Mouse (Mus musculus): ENCODE measurements around the gene Opn3. TPM values are rescaled to one million over a fixed set of nuclear protein-coding genes. Genes with fewer than 3 reads are reported as not detected.

Gene Opn3
- polyA plus RNA-seq, 1 experiment from 2014 or later = 9.3 TPM

GRCm38 (mm10) chr1:175668666-175669405 lies 23.7 kb downstream of the Opn3 start:
- Histone ChIP-seq H3K4me2 (replicated peaks; ENCODE audit: low read depth, low read length) (no peak overlapping the region), H3K36me3 (ENCODE audit: insufficient read depth, low read length) (no peaks in the 10 kb centered on the region), H3K9ac (replicated peaks; ENCODE audit: low read length) (no peak overlapping the region), H3K27me3 (ENCODE audit: insufficient read depth, low read length) (no peaks in the 10 kb centered on the region), H3K27ac (ENCODE audit: low read length) (no peak overlapping the region), H3K4me3 (ENCODE audit: low read length) (no peak overlapping the region), H3K4me1 (ENCODE audit: insufficient read depth, low read length) (no peaks in the 10 kb centered on the region), H3K9me3 (ENCODE audit: low read length) (no peaks in the 10 kb centered on the region)
- peak; percentile 59 for ATAC-seq (ENCODE audit: low FRiP score, low TSS enrichment)
- 73% methylated on average over 5 of the region's 5 CpGs for WGBS

DNA sequence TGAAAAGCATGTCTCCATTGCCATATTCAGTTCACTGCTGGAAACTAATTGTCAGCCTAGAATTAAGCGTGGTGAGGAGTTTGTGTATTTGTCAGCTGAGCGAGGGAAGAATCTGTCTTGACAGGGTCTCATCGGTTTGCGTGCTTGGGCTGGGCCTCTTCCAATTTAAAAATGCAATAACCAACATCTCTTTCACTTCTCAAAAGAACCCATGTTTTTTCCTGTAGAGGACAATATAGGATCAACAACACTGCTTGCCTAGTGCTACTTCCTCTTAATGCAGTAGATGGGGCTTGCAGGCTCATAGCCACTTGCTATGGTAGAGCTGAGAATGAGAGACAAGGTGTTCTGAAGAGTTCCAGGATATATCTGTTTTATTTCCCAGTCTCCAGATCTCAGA lies 32.7 kb downstream of the Opn3 start:
- H3K4me1 ChIP-seq (ENCODE audit: insufficient read depth, low read length) = no peaks in the 10 kb centered on the region
- H3K27ac ChIP-seq (ENCODE audit: low read length) = no peak overlapping the region
- H3K9ac ChIP-seq (replicated peaks; ENCODE audit: low read length) = no peak overlapping the region
- 98% methylated on average over 4 of the region's 4 CpGs for WGBS
- no peaks in the 10 kb centered on the region for H3K9me3 ChIP-seq (ENCODE audit: low read length)
- H3K27me3 ChIP-seq (ENCODE audit: insufficient read depth, low read length) = no peaks in the 10 kb centered on the region
- H3K4me2 ChIP-seq (replicated peaks; ENCODE audit: low read depth, low read length) = no peak overlapping the region
- no peaks in the 10 kb centered on the region for H3K36me3 ChIP-seq (ENCODE audit: insufficient read depth, low read length)
- ATAC-seq (ENCODE audit: low FRiP score, low TSS enrichment) = no peak
- no peak overlapping the region for H3K4me3 ChIP-seq (ENCODE audit: low read length)

- no peak for ATAC-seq (ENCODE audit: low FRiP score, low TSS enrichment)
- Histone ChIP-seq H3K27ac (ENCODE audit: low read length) (no peak overlapping the region), H3K4me3 (ENCODE audit: low read length) (no peak overlapping the region), H3K4me2 (replicated peaks; ENCODE audit: low read depth, low read length) (no peak overlapping the region), H3K27me3 (ENCODE audit: insufficient read depth, low read length) (no peaks in the 10 kb centered on the region), H3K36me3 (ENCODE audit: insufficient read depth, low read length) (no peaks in the 10 kb centered on the region), H3K9me3 (ENCODE audit: low read length) (no peaks in the 10 kb centered on the region), H3K9ac (replicated peaks; ENCODE audit: low read length) (no peak overlapping the region), H3K4me1 (ENCODE audit: insufficient read depth, low read length) (no peaks in the 10 kb centered on the region)
- 85% methylated on average over 4 of the region's 4 CpGs for WGBS
Measured at GRCm38 (mm10) chr1:175648615-175649014, 44.0 kb downstream of the Opn3 start.

DNA sequence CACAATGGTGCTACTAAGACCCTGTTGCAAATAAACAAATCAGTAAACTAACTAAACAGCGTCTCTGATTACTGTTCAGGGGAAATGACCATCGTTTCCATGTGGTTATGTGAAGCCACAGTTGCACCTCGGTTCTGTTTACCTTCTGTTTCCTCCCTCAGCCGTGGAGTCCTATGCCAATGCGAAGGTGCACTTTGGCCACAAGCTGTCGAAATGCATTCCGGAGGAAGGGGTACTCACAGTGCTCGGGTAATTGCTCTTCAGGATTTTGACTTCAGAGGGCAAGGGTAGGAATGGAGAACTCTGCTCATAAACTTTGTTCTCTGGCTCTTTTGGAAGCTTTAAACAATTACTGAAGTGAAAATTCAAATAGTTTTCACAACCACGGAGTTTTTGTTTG lies 45.6 kb downstream of the Opn3 start:
- Histone ChIP-seq H3K36me3 (ENCODE audit: insufficient read depth, low read length) (no peaks in the 10 kb centered on the region), H3K27me3 (ENCODE audit: insufficient read depth, low read length) (no peaks in the 10 kb centered on the region), H3K27ac (ENCODE audit: low read length) (no peak overlapping the region), H3K9ac (replicated peaks; ENCODE audit: low read length) (no peak overlapping the region), H3K4me3 (ENCODE audit: low read length) (no peak overlapping the region), H3K4me2 (replicated peaks; ENCODE audit: low read depth, low read length) (no peak overlapping the region), H3K4me1 (ENCODE audit: insufficient read depth, low read length) (no peaks in the 10 kb centered on the region), H3K9me3 (ENCODE audit: low read length) (no peaks in the 10 kb centered on the region)
- ATAC-seq (ENCODE audit: low FRiP score, low TSS enrichment) = peak; percentile 76; the same call in 1 of the 2 replicates
- 37% methylated on average over 9 of the region's 9 CpGs for WGBS

DNA sequence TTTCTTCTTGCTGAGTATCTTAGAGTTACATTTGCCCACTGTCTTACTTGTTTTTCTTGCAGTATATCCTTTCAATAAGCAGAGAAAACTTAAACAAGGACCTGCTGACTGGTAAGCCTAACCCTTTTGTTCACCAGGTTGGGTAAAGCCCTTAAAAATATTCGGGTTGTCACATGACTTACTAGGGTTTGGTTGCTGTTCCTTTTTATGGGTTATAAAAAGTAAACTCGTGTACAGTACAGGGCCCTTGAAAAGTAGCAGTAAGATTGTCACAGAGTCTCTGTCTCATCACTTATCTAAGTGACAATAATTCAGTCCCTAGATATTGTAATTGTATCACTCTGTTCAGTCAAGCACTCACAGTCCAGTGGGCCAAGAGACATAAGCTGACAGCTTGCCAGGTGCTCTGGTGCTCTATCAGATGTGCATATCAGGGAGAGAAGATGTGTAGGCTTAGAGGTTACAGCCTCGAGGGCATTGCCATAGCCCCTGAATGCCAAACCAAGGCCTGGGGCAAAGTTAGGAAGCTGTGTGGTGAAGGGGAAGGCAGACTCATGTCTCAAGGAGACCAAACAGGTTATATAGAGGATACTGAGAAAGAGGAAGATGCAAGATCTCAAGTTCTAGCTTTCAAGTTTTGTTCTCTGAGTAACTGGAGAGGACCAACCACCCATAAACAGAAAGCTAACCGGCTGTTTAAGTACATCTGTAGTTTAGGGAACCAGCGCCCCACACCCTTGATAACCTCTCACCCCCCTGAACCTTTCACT lies 48.9 kb downstream of the Opn3 start:
- 57% methylated on average over 5 of the region's 5 CpGs for WGBS
- ATAC-seq (ENCODE audit: low FRiP score, low TSS enrichment) = no peak
- no peaks in the 10 kb centered on the region for H3K36me3 ChIP-seq (ENCODE audit: insufficient read depth, low read length)
- H3K4me2 ChIP-seq (replicated peaks; ENCODE audit: low read depth, low read length) = no peak overlapping the region
- H3K9me3 ChIP-seq (ENCODE audit: low read length) = no peaks in the 10 kb centered on the region
- no peak overlapping the region for H3K27ac ChIP-seq (ENCODE audit: low read length)
- no peak overlapping the region for H3K9ac ChIP-seq (replicated peaks; ENCODE audit: low read length)
- H3K27me3 ChIP-seq (ENCODE audit: insufficient read depth, low read length) = no peaks in the 10 kb centered on the region
- no peaks in the 10 kb centered on the region for H3K4me1 ChIP-seq (ENCODE audit: insufficient read depth, low read length)
- no peak overlapping the region for H3K4me3 ChIP-seq (ENCODE audit: low read length)

DNA sequence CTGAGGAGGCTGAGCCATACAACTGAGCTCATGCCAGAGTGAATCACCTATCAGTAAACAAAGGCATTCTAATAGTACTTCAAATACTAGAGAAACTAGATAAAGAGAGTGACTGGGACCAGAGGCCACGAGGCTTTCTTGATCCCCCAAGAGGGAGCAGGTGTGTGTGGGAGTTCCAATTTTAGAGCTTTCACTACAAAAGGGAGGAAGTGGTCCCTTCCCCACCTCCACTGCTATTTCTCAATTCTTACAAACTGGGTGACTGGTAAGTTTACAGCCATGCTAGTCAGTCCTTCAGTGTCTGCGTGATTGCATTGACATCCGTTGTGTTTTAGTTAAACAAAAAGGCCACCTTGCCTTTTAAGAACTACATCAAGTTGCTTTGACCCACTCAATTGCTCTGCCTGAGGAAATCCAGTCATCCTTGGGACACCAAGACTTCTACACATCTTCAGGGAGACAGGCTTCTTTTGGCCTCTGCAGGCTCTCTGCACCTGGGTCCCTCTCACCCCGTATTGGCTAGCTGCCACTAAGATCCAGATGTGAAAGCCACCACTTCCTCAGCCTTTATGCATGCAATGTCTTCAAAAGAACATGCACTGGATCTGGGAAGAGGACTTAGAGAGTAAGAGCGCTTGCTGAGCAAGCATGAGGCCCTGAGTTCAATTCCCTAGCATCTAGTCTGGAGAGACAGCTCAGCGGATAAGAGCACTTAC lies 52.0 kb downstream of the Opn3 start:
- no peak overlapping the region for H3K27ac ChIP-seq (ENCODE audit: low read length)
- no peak for ATAC-seq (ENCODE audit: low FRiP score, low TSS enrichment)
- WGBS = 76% methylated on average over 6 of the region's 6 CpGs

DNA sequence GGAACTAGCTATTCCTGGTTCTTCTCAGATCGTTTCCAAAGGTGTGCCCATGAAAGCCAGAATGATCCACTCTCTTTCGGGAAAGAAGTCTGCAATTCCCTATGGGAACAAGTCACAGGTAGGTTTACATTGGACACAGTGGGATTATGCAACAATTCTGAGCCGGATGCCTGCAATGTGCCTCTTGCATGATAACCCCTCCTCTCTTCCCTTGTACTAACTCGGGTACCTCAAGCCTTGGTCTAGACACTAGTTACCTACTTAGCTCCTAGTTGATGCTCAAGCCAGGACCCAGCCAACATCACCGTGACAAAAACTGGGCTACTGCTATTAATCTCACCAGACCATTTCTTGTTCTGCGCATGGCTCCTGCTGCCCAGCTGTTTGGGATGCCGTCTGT lies 53.5 kb downstream of the Opn3 start:
- 87% methylated on average over 7 of the region's 7 CpGs for WGBS
- Histone ChIP-seq H3K27ac (ENCODE audit: low read length) (no peak overlapping the region), H3K27me3 (ENCODE audit: insufficient read depth, low read length) (no peaks in the 10 kb centered on the region), H3K36me3 (ENCODE audit: insufficient read depth, low read length) (no peaks in the 10 kb centered on the region), H3K4me3 (ENCODE audit: low read length) (no peak overlapping the region), H3K4me2 (replicated peaks; ENCODE audit: low read depth, low read length) (no peak overlapping the region), H3K4me1 (ENCODE audit: insufficient read depth, low read length) (no peaks in the 10 kb centered on the region), H3K9me3 (ENCODE audit: low read length) (no peaks in the 10 kb centered on the region), H3K9ac (replicated peaks; ENCODE audit: low read length) (no peak overlapping the region)
- ATAC-seq (ENCODE audit: low FRiP score, low TSS enrichment) = no peak

More for the DNA sequence above, 52.0 kb downstream of the Opn3 start:
- Histone ChIP-seq H3K9me3 (ENCODE audit: low read length) (no peaks in the 10 kb centered on the region), H3K27me3 (ENCODE audit: insufficient read depth, low read length) (no peaks in the 10 kb centered on the region), H3K4me2 (replicated peaks; ENCODE audit: low read depth, low read length) (no peak overlapping the region), H3K36me3 (ENCODE audit: insufficient read depth, low read length) (no peaks in the 10 kb centered on the region), H3K4me3 (ENCODE audit: low read length) (no peak overlapping the region), H3K9ac (replicated peaks; ENCODE audit: low read length) (no peak overlapping the region), H3K4me1 (ENCODE audit: insufficient read depth, low read length) (no peaks in the 10 kb centered on the region)

GRCm38 (mm10) chr1:175637677-175638076 lies 54.9 kb downstream of the Opn3 start:
- Histone ChIP-seq H3K4me2 (replicated peaks; ENCODE audit: low read depth, low read length) (no peak overlapping the region), H3K9ac (replicated peaks; ENCODE audit: low read length) (no peak overlapping the region), H3K27ac (ENCODE audit: low read length) (no peak overlapping the region), H3K27me3 (ENCODE audit: insufficient read depth, low read length) (no peaks in the 10 kb centered on the region), H3K9me3 (ENCODE audit: low read length) (no peaks in the 10 kb centered on the region), H3K36me3 (ENCODE audit: insufficient read depth, low read length) (no peaks in the 10 kb centered on the region), H3K4me1 (ENCODE audit: insufficient read depth, low read length) (no peaks in the 10 kb centered on the region), H3K4me3 (ENCODE audit: low read length) (no peak overlapping the region)
- 77% methylated on average over 7 of the region's 7 CpGs for WGBS
- no peak for ATAC-seq (ENCODE audit: low FRiP score, low TSS enrichment)

DNA sequence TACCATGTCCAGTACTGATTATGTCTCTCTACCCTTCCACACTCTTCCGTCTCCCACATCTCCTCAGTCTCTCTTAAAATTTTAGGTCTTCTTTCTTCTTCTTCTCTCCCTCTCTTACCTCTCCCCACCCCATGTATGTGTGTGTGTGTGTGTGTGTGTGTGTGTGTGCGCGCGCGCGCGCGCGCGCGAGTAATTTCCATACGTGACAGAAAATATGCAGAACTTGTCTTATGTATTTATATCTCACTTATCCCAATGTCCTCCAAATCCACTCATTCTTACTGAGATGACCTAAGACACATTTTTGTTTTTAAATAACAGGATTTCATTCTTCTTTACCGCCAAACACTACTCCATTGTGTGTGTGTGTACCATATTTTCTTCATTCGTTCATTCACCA lies 60.1 kb downstream of the Opn3 start:
- Histone ChIP-seq H3K9ac (replicated peaks; ENCODE audit: low read length) (no peak overlapping the region), H3K27me3 (ENCODE audit: insufficient read depth, low read length) (no peaks in the 10 kb centered on the region), H3K27ac (ENCODE audit: low read length) (no peak overlapping the region), H3K36me3 (ENCODE audit: insufficient read depth, low read length) (no peaks in the 10 kb centered on the region), H3K4me1 (ENCODE audit: insufficient read depth, low read length) (no peaks in the 10 kb centered on the region), H3K9me3 (ENCODE audit: low read length) (no peaks in the 10 kb centered on the region), H3K4me3 (ENCODE audit: low read length) (no peak overlapping the region), H3K4me2 (replicated peaks; ENCODE audit: low read depth, low read length) (no peak overlapping the region)
- ATAC-seq (ENCODE audit: low FRiP score, low TSS enrichment) = no peak
- 97% methylated on average over 14 of the region's 14 CpGs for WGBS

All from kidney, embryonic 16.5 days (tissue).